Mouse (Mus musculus): ENCODE results near the gene Dcaf11.

- TF ChIP-seq CTCF (IDR thresholded peaks at IDR 0.05 in 2 of 3, conservative IDR thresholded peaks at IDR 0.05 in 1 of 3; ENCODE audit: control insufficient read depth in 1 of 3, insufficient read depth in 1 of 3, low read depth in 2 of 3, low read length in 3 of 3, poor library complexity in 1 of 3, severe bottlenecking in 1 of 3) (no peak; a peak in 1 of 6 replicates), TAL1 (IDR thresholded peaks at IDR 0.05; ENCODE audit: low read length) (peak; percentile 33; the same call in 1 of the 2 replicates), ZKSCAN1 (IDR thresholded peaks at IDR 0.05; ENCODE audit: low read depth, low read length) (peak; percentile 76; the same call in 1 of the 2 replicates), TCF12 (IDR thresholded peaks at IDR 0.05; ENCODE audit: low read depth, low read length) (peak; percentile 84), E2F4 (IDR thresholded peaks at IDR 0.05; ENCODE audit: borderline replicate concordance, low read depth, low read length) (no peak), USF1 (IDR thresholded peaks at IDR 0.05; ENCODE audit: low read depth, low read length) (no peak), EP300 (IDR thresholded peaks at IDR 0.05; ENCODE audit: low read depth in 1 of 2, low read length in 2 of 2) (peak; percentile 69 to 88; a peak in 3 of 4 replicates), KAT2A (conservative IDR thresholded peaks at IDR 0.05; ENCODE audit: low read depth, low read length) (no peak), POLR2A (IDR thresholded peaks at IDR 0.05; ENCODE audit: control insufficient read depth in 1 of 2, insufficient read depth in 1 of 2, low read depth in 1 of 2, low read length in 2 of 2, poor library complexity in 1 of 2) (peak in 1 of 2 experiments; percentile 27; a peak in 1 of 4 replicates)
Observed at GRCm38 (mm10) chr14:55586149-55586548, 26.3 kb downstream of the Dcaf11 start.

All from MEL (cell line).